In genomic region chr7:117982177-117982576, GRCm38 (mm10) we compare ENCODE assay signal across 15 mouse cellular contexts.
"Had no signal": no experiment of that assay in that cellular context is flagged by ENCODE, and none has a peak within 500 bp of the region (broad histone marks: within the 10 kb centered on the region; RNA-seq: fewer than 3 reads in every experiment).

No protein-coding gene starts in this region.

- ATAC-seq: hindbrain, postnatal 0 days; intestine, embryonic 16.5 days; liver, embryonic 12.5 days had no signal

- DNase-seq: gastrocnemius, postnatal 14 days; gastrocnemius, postnatal 36 days; heart, adult 18-20 months; heart, postnatal 14 days; heart, postnatal 36 days; kidney, adult 11 months; kidney, adult 2 months; kidney, adult 9 months; kidney, postnatal 14 days; kidney, postnatal 36 days; layer of hippocampus, adult 9-11 months; layer of hippocampus, postnatal 36 days had no signal
